Mouse (Mus musculus): Measurements from ENCODE around the gene Ptgr1.

Ptgr1 gene

GRCm38 (mm10) chr4:58990609-58991434 is 3.9 kb upstream of the Ptgr1 start:
- in situ Hi-C loops (cut with MseI, MboI) = no loop called here

- in situ Hi-C loops (cut with MseI, MboI) = no loop called here
These were observed 2.5 kb upstream of the Ptgr1 start for GRCm38 (mm10) chr4:58989303-58989898.

- in situ Hi-C loops (cut with MseI, MboI) = no loop called here
These were observed 1.7 kb downstream of the Ptgr1 start for GRCm38 (mm10) chr4:58985157-58985648.

GRCm38 (mm10) chr4:58982806-58983205 is 4.1 kb downstream of the Ptgr1 start:
- in situ Hi-C loops (cut with MseI, MboI) = no loop called here

- in situ Hi-C loops (cut with MseI, MboI) = no loop called here
These were observed 5.5 kb downstream of the Ptgr1 start for GRCm38 (mm10) chr4:58981421-58981820.

GRCm38 (mm10) chr4:58975711-58976110 is 11.2 kb downstream of the Ptgr1 start:
- in situ Hi-C loops (cut with MseI, MboI) = no loop called here

GRCm38 (mm10) chr4:58970678-58971077 is 16.2 kb downstream of the Ptgr1 start:
- in situ Hi-C loops (cut with MseI, MboI) = no loop called here

GRCm38 (mm10) chr4:58965136-58965535 is 21.8 kb downstream of the Ptgr1 start:
- in situ Hi-C loops (cut with MseI, MboI) = no loop called here

- in situ Hi-C loops (cut with MseI, MboI) = no loop called here
These were observed 23.6 kb downstream of the Ptgr1 start for GRCm38 (mm10) chr4:58963271-58963670.

GRCm38 (mm10) chr4:58961719-58962118 is 25.2 kb downstream of the Ptgr1 start:
- in situ Hi-C loops (cut with MseI, MboI) = no loop called here

GRCm38 (mm10) chr4:58952630-58953029 is 34.3 kb downstream of the Ptgr1 start:
- in situ Hi-C loops (cut with MseI, MboI) = no loop called here

GRCm38 (mm10) chr4:58948391-58948790 is 38.5 kb downstream of the Ptgr1 start:
- in situ Hi-C loops (cut with MseI, MboI) = no loop called here

GRCm38 (mm10) chr4:58944695-58945094 is 42.2 kb downstream of the Ptgr1 start:
- in situ Hi-C loops (cut with MseI, MboI) = no loop called here

GRCm38 (mm10) chr4:58944206-58944553 is 42.7 kb downstream of the Ptgr1 start:
- in situ Hi-C loops (cut with MseI, MboI) = no loop called here

GRCm38 (mm10) chr4:58943420-58944205 is 43.3 kb downstream of the Ptgr1 start, which contains the start of gene Zkscan16:
Gene Zkscan16 (plus strand): TSS chr4:58943628.
- in situ Hi-C loops (cut with MseI, MboI) = no loop called here

- in situ Hi-C loops (cut with MseI, MboI) = no loop called here
These were observed 44.0 kb downstream of the Ptgr1 start for GRCm38 (mm10) chr4:58942942-58943341.

- in situ Hi-C loops (cut with MseI, MboI) = no loop called here
These were observed 45.3 kb downstream of the Ptgr1 start for GRCm38 (mm10) chr4:58941638-58942037.

- in situ Hi-C loops (cut with MseI, MboI) = no loop called here
These were observed 51.1 kb downstream of the Ptgr1 start for GRCm38 (mm10) chr4:58935846-58936245.

- in situ Hi-C loops (cut with MseI, MboI) = no loop called here
These were observed 52.0 kb downstream of the Ptgr1 start for GRCm38 (mm10) chr4:58934746-58935476.

GRCm38 (mm10) chr4:58934308-58934707 is 52.6 kb downstream of the Ptgr1 start:
- in situ Hi-C loops (cut with MseI, MboI) = no loop called here

- in situ Hi-C loops (cut with MseI, MboI) = no loop called here
These were observed 54.4 kb downstream of the Ptgr1 start for GRCm38 (mm10) chr4:58932541-58932940.

- in situ Hi-C loops (cut with MseI, MboI) = no loop called here
These were observed 59.3 kb downstream of the Ptgr1 start for GRCm38 (mm10) chr4:58927661-58928060.

Measured in mouse trophoblast stem cell (cell line).